Mouse (Mus musculus) brain, embryonic 14.5 days (tissue): ENCODE measurements at regions not wholly inside any gene's neighbourhood (a gene's known extent, or its start where the extent isn't known, plus 50 kb on each side); places are given as distances from the start of the nearest gene placed in this dataset.

ENCODE experiments used
- DNase-seq: peaks from one replicate; pipeline ENCODE4 v3.0.0-alpha.2; 2011; ENCODE audit warnings: low read depth
- CTCF ChIP-seq: fragments of 200-500 bp; IDR thresholded peaks from 2 replicates; pipeline ENCODE4 v1.5.1; 2012; ENCODE audit warnings: inconsistent platforms, mild to moderate bottlenecking, moderate library complexity, borderline replicate concordance; ENCODE audit not compliant: insufficient read depth, insufficient read length; ENCODE audit errors: extremely low read depth
- POLR2A ChIP-seq: fragments of 200-500 bp; IDR thresholded peaks from 2 replicates; pipeline ENCODE4 v1.6.1; 2012; ENCODE audit warnings: mild to moderate bottlenecking, inconsistent platforms, borderline replicate concordance; ENCODE audit not compliant: poor library complexity, insufficient read depth, insufficient read length, severe bottlenecking; ENCODE audit errors: extremely low read depth

- no peak for DNase-seq
- TF ChIP-seq POLR2A: no peak
- TF ChIP-seq CTCF: no peak
Measured at GRCm38 (mm10) chr3:132237344-132237743, 152.3 kb downstream of the Dkk2 start.

GRCm38 (mm10) chr3:132257834-132258233, 172.7 kb downstream of the Dkk2 start:
- DNase-seq: no peak
- TF ChIP-seq CTCF (no peak), POLR2A (no peak)

DNA sequence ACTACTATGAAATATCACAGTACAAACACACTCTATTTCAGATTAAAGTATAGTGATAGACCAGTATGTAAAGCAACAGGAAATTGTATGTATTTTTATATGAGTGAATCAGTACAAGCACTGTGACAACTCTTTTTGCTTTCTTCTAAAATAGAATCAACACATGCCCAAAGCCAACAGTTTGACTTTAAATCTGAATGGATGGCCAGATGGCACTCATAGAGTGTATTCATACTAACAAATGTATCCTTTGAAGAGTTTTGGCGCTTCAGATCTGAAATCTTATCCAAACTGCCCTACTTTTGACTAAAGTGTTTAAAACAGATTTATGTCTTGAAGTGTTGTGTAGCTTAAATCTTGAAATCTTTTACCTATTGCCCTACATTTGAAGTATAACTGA, 184.5 kb downstream of the Dkk2 start:
- no peak for DNase-seq
- no peak for TF ChIP-seq POLR2A
- no peak for TF ChIP-seq CTCF

GRCm38 (mm10) chr3:132274786-132275185, 189.7 kb downstream of the Dkk2 start:
- peak; percentile 13 for DNase-seq
- TF ChIP-seq POLR2A (no peak), CTCF (no peak)

DNA sequence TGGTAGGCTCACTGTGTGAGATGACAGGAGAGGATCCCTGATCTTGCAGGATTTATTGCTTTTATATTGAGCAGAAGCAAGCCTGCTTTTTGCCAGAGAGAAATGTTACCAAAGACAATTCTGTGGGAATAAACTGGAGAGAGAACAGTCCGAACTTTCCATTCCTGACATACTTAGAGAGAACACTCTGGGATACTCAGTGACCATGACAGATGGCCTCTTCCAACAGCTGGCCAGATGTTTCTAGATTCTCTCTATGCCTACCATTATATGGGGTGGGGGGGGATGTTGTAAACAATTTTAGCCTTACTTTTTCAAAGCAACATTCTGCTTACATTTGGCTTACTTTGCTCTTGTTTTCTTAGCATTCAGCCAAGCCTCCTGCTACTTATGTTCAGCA, 192.7 kb downstream of the Dkk2 start:
- no peak for DNase-seq
- no peak for TF ChIP-seq POLR2A

DNA sequence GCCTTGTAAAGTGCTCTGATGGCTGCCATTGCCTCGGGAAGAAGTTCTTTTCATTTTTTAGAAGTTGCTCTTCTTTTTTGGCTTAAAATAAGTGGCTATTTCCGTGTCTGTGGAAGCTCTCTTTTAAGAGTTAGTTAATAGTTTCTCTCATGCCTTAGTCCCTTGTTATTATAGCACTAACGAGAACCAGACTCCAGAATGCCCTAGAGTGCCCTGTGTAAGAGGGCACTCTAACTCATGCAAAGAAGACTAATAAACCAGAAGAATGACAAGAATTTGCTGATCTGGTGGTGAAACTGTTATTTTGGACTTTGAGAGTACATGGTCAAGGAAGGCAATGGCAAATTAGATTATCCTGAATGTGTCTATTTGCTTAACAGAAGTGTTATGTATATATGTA, 202.6 kb downstream of the Dkk2 start:
- DNase-seq: no peak
- no peak for TF ChIP-seq CTCF
- TF ChIP-seq POLR2A: no peak

GRCm38 (mm10) chr3:132326961-132327360, 241.9 kb downstream of the Dkk2 start:
- TF ChIP-seq POLR2A: no peak
- DNase-seq: no peak

DNA sequence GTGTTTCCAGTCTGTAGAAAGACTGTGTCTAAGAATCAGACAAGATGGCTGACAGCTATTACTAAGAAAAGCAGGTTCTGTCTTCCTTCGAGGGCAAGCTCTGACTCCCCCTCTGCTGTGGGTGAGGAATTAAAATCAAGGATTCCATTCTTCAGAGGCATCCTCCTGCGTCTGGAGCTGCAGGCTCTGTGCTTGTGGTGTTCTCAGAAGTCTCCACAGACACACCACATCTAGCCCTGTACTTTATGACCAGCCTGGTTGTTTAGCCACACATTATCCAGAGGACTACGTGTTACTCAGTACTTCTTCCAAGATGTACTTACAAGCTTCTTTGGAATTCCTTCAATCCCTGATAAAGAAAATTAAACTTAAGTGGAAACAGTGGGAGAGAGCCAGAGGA, 258.5 kb downstream of the Dkk2 start:
- DNase-seq: no peak
- TF ChIP-seq POLR2A (no peak), CTCF (no peak)

- TF ChIP-seq CTCF (no peak), POLR2A (no peak)
Measured at GRCm38 (mm10) chr3:132345856-132346255, 260.8 kb downstream of the Dkk2 start.

DNA sequence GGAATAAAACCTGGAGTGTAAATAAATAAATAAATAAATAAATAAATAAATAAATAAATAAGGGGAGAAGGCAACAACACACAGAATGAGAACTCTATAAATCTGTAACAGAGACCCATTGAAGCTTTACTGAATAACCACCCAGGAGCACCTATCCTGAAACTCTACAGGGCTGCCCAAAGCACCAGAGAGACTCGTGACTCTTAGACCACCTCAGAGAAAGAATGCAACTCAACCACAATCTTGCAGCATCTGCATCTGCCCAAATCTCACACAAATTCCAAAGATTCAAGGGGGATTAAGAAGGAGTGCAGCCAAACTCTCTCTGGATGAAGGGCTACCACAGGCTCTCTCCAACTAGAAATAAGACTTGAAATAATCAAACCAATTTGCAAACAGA, 264.5 kb downstream of the Dkk2 start:
- no peak for TF ChIP-seq CTCF
- no peak for TF ChIP-seq POLR2A
- no peak for DNase-seq

More at GRCm38 (mm10) chr3:132345856-132346255, 260.8 kb downstream of the Dkk2 start:
- no peak for DNase-seq

DNA sequence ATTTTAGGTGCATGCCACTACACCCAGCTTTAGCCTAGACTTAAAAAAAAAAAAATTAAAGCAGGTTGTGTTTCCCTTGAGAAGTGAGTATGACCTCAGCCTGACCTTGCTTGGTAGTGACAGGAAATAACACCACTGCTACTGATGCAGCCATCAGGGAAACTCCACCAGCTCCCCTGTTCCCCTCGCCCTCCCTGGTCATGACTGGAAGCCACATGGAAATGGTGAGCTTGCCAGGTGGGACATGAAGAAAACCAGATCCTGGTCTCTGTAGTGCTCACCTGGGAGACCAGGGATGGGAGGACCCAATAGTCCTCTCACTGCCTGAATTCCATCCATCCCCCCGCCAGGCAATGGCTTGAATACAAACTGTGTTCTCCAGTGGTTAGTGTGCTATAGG, 268.1 kb downstream of the Dkk2 start:
- no peak for DNase-seq
- TF ChIP-seq POLR2A (no peak), CTCF (no peak)

DNA sequence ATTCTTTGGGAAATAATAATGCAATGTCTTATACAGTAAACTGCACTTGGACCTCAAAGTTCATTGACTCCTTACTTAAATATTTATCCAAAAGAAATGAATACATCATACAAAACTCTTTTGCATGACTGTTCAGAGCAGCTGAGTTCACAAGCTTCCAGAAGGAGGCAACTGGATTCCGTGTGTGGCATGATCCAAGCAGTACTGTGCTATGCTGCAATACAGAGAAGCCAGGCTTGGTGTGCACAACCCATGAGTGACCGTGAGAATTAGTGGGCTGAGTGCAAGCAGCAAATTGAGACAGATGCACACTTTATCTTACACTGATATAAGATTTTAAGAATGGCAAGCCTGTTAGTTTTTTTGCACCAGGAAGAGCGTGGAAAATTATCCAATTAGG, 270.0 kb upstream of the Gimd1 start:
- DNase-seq: no peak
- TF ChIP-seq CTCF: no peak
- TF ChIP-seq POLR2A: no peak

- TF ChIP-seq POLR2A (no peak), CTCF (no peak)
- DNase-seq: peak; percentile 29
Measured at GRCm38 (mm10) chr3:132375579-132375978, 254.0 kb upstream of the Gimd1 start.

DNA sequence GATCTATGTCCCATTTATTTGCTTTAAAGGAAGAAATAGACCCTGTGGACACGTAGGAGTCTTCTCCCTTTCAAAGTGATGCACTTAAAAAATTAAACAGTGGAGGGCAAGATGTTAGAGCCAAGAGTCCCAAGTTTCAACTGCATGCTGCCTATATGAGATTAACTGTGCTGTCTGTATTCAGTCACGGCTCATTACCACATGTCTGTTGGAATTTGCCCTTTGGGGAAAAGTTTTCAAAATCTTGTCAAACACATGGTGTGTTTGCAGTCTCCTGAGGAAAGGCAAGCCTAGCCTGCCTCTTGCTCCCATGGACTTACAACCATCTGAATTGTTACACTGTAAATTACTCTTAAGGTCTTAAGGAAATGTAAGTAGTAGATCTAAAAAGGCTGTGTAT, 211.9 kb upstream of the Gimd1 start:
- TF ChIP-seq POLR2A: no peak
- TF ChIP-seq CTCF: no peak
- DNase-seq: no peak
